Mouse (Mus musculus): Measurements from ENCODE around the gene Cdk5rap3. TPM values are rescaled to one million over a fixed set of nuclear protein-coding genes. Genes with fewer than 3 reads are reported as not detected.

Gene Cdk5rap3
- polyA plus RNA-seq, 1 experiment from 2014 or later: 80.6 TPM

DNA sequence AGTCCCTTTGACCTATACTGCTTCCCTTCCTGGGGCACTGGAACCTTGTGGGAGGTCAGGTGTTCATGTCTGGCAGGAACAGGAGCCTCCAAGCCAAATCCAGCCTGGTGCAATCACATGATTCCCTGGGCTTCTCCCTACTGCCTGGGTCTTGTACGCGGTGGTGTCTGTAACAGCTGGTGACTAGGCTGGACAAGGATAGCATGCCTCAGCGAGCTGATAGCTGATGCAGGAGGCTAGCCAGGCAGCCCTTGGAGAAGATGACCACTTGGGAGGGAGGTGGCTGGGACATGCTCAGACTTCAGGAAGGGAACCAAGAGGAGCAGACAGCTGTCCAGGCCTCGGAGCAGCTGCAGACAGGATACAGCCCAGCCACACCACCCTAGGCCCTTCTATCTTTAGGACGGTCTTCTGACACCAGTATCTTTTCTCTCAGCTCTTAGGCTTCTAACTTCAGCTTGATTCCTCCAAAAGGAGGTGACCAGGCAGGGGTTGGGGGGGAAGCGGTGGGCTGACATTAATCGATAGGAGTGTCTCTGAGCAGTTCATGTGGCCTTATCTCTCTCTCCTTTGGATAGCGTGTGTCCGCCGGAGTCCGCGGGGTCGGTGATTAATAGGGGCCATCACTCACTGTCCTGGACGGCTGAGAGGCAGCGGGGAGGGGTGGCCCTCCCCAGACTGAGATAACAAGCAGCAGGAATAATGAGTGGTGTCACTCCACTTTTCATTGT is 9.7 kb downstream of the Cdk5rap3 start:
- Histone ChIP-seq H3K9me3 (replicated peaks; ENCODE audit: control insufficient read depth, low read length, poor library complexity, severe bottlenecking) (no peaks in the 10 kb centered on the region), H3K36me3 (ENCODE audit: control insufficient read depth, insufficient read depth, low read length) (peaks cover under 1% of the 10 kb centered on the region; the same call in 1 of the 2 replicates), H3K4me1 (ENCODE audit: control insufficient read depth, insufficient read depth, low read length) (peaks cover 15% of the 10 kb centered on the region), H3K4me2 (ENCODE audit: low read length) (no peak overlapping the region), H3K4me3 (ENCODE audit: low read depth, low read length) (no peak overlapping the region), H3K27me3 (ENCODE audit: control insufficient read depth, insufficient read depth, low read depth, low read length) (no peaks in the 10 kb centered on the region), H3K27ac (ENCODE audit: low read length) (0 out of 2 replicates have a peak overlapping the region, but pooled peaks have one; percentile 5), H3K9ac (ENCODE audit: low read depth, low read length) (no peak overlapping the region)
- 34% methylated on average over 15 of the region's 15 CpGs for WGBS
- no peak for ATAC-seq

DNA sequence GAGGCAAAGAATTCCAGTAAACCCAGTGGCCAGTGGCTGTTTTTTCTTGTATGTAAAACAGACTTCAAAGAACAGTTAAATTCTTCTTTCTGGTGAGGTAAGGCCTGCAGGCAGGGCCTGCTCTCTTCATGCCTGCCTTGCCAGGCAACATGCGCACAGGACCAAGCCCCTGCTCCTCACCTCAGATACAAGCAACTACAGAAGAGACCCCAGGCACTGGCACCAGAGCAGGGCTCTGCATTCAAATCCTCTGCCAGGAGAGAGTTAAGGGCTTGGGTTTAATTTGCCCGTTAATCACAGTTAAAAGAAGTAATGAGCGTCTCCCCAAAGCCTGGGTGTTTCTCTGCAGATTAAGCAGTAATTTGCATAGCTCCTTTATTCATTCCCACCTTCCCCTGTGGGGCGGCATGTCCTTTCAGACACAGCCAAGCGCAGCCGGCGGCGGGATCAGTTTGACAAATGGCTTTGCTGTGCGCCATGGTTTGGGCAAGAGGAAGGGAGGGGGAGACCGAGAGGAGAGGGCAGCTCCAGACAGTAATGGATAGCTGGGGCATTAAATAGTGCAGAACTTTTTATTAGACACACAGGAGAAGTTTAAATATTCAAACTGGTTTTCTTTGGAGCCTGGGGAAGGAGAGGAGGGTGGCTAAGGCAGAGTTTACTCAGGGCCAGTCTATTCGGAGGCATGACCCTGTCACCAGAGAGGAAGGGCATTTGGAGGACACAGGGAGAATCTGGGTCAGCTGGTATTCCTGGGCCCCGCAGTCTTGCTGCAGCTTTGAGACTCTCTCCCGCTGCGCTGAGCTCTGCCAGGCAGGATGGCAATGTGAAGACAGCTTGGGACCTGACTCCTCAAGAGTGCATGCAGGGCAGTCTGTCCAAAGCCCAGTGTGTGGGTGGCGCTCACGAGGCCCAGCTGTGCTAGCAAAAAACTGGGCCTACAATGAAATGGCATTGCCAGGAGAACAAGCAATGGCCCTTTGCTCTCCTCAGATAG is 13.4 kb downstream of the Cdk5rap3 start:
- 5% methylated on average over 16 of the region's 16 CpGs for WGBS
- peaks cover 28% of the 10 kb centered on the region for H3K4me1 ChIP-seq (ENCODE audit: control insufficient read depth, insufficient read depth, low read length)
- peak; percentile 66 for ATAC-seq

GRCm38 (mm10) chr11:96901332-96901731 is 15.0 kb downstream of the Cdk5rap3 start:
- Histone ChIP-seq H3K27me3 (ENCODE audit: control insufficient read depth, insufficient read depth, low read depth, low read length) (no peaks in the 10 kb centered on the region), H3K36me3 (ENCODE audit: control insufficient read depth, insufficient read depth, low read length) (no peaks in the 10 kb centered on the region), H3K4me2 (ENCODE audit: low read length) (no peak overlapping the region), H3K9ac (ENCODE audit: low read depth, low read length) (no peak overlapping the region), H3K9me3 (replicated peaks; ENCODE audit: control insufficient read depth, low read length, poor library complexity, severe bottlenecking) (no peaks in the 10 kb centered on the region), H3K4me3 (ENCODE audit: low read depth, low read length) (no peak overlapping the region), H3K4me1 (ENCODE audit: control insufficient read depth, insufficient read depth, low read length) (peaks cover 28% of the 10 kb centered on the region), H3K27ac (ENCODE audit: low read length) (no peak overlapping the region)
- WGBS: 38% methylated on average over 9 of the region's 9 CpGs
- ATAC-seq: no peak

More for the DNA sequence above, 13.4 kb downstream of the Cdk5rap3 start:
- peak overlapping the region; percentile 62 for H3K27ac ChIP-seq (ENCODE audit: low read length)
- no peaks in the 10 kb centered on the region for H3K27me3 ChIP-seq (ENCODE audit: control insufficient read depth, insufficient read depth, low read depth, low read length)
- H3K36me3 ChIP-seq (ENCODE audit: control insufficient read depth, insufficient read depth, low read length): no peaks in the 10 kb centered on the region; the same call in 1 of the 2 replicates
- no peak overlapping the region for H3K4me3 ChIP-seq (ENCODE audit: low read depth, low read length)
- no peaks in the 10 kb centered on the region for H3K9me3 ChIP-seq (replicated peaks; ENCODE audit: control insufficient read depth, low read length, poor library complexity, severe bottlenecking)
- H3K4me2 ChIP-seq (ENCODE audit: low read length): no peak overlapping the region
- H3K9ac ChIP-seq (ENCODE audit: low read depth, low read length): peak overlapping the region; percentile 10

GRCm38 (mm10) chr11:96899449-96900306 is 16.6 kb downstream of the Cdk5rap3 start:
- no peaks in the 10 kb centered on the region for H3K27me3 ChIP-seq (ENCODE audit: control insufficient read depth, insufficient read depth, low read depth, low read length)
- H3K4me1 ChIP-seq (ENCODE audit: control insufficient read depth, insufficient read depth, low read length): peaks cover 28% of the 10 kb centered on the region
- no peak; the same call in 1 of the 2 replicates for ATAC-seq
- H3K9me3 ChIP-seq (replicated peaks; ENCODE audit: control insufficient read depth, low read length, poor library complexity, severe bottlenecking): no peaks in the 10 kb centered on the region
- H3K27ac ChIP-seq (ENCODE audit: low read length): 0 out of 2 replicates have a peak overlapping the region, but pooled peaks have one; percentile 56
- H3K36me3 ChIP-seq (ENCODE audit: control insufficient read depth, insufficient read depth, low read length): no peaks in the 10 kb centered on the region
- 25% methylated on average over 12 of the region's 13 CpGs for WGBS
- peak overlapping the region; percentile 35; the same call in 1 of the 2 replicates for H3K9ac ChIP-seq (ENCODE audit: low read depth, low read length)
- H3K4me3 ChIP-seq (ENCODE audit: low read depth, low read length): no peak overlapping the region
- peak overlapping the region; percentile 17; the same call in 1 of the 2 replicates for H3K4me2 ChIP-seq (ENCODE audit: low read length)

DNA sequence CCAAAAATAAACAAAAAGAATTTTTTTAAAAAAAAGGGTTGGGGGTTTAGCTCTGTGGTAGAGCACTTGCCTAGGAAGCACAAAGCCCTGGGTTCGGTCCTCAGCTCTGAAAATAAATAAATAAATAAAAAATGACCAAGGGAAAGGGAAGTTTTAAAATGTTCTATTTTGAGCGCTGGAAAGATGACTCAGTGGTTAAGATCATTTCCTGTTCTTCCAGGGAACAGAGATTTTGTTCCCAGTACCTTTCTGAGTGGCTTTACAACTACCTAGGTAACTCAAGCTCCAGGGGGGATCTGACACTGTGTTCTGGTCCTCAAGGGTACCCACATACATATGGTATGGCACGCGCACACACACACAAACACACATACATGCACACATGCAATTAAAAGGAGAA is 20.4 kb downstream of the Cdk5rap3 start:
- Histone ChIP-seq H3K4me3 (ENCODE audit: low read depth, low read length) (no peak overlapping the region), H3K4me2 (ENCODE audit: low read length) (no peak overlapping the region), H3K9me3 (replicated peaks; ENCODE audit: control insufficient read depth, low read length, poor library complexity, severe bottlenecking) (no peaks in the 10 kb centered on the region), H3K4me1 (ENCODE audit: control insufficient read depth, insufficient read depth, low read length) (peaks cover 13% of the 10 kb centered on the region), H3K27me3 (ENCODE audit: control insufficient read depth, insufficient read depth, low read depth, low read length) (no peaks in the 10 kb centered on the region), H3K9ac (ENCODE audit: low read depth, low read length) (no peak overlapping the region), H3K36me3 (ENCODE audit: control insufficient read depth, insufficient read depth, low read length) (no peaks in the 10 kb centered on the region), H3K27ac (ENCODE audit: low read length) (no peak overlapping the region)
- whole genome bisulfite sequencing: 95% methylated on average over 4 of the region's 4 CpGs
- ATAC-seq: no peak

DNA sequence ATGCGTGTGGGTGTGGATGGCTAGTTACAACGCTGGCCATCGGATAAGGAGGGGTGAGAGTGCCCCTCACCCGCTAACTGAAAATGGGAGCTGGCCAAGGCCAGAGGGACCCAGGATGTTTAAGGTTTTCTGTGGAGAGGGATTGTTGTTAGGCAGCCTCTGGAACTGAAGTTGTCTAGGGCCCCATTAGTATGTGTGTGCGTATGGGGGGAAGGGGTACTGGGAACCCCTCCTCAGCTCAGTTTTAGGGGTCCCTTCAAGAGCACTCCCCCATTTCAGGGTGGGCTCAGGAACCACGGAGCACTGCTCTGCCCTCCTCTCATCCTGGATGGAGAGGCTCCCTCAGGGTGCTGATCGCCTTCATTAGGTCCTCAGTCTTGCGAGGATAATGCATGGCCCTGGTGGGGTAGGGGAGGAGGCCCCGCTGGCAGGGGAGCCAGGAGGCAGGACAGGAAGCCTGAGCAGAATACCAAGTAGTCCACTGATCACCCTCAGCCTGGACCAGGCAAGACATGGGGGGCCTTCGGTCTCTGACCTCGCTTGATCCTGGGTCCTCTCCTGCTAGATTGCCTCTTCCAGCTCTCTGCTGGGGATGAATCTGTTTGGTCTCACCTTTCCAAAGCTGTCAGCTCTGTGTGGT is 23.0 kb downstream of the Cdk5rap3 start:
- Histone ChIP-seq H3K4me2 (ENCODE audit: low read length) (no peak overlapping the region), H3K4me1 (ENCODE audit: control insufficient read depth, insufficient read depth, low read length) (peaks cover 3% of the 10 kb centered on the region; the same call in 1 of the 2 replicates), H3K9me3 (replicated peaks; ENCODE audit: control insufficient read depth, low read length, poor library complexity, severe bottlenecking) (no peaks in the 10 kb centered on the region), H3K27ac (ENCODE audit: low read length) (no peak overlapping the region), H3K36me3 (ENCODE audit: control insufficient read depth, insufficient read depth, low read length) (no peaks in the 10 kb centered on the region), H3K4me3 (ENCODE audit: low read depth, low read length) (no peak overlapping the region), H3K9ac (ENCODE audit: low read depth, low read length) (no peak overlapping the region), H3K27me3 (ENCODE audit: control insufficient read depth, insufficient read depth, low read depth, low read length) (no peaks in the 10 kb centered on the region)
- ATAC-seq: no peak
- WGBS: 35% methylated on average over 11 of the region's 11 CpGs

- WGBS: 52% methylated on average over 14 of the region's 14 CpGs
- Histone ChIP-seq H3K9ac (ENCODE audit: low read depth, low read length) (no peak overlapping the region), H3K4me1 (ENCODE audit: control insufficient read depth, insufficient read depth, low read length) (peaks cover 1% of the 10 kb centered on the region), H3K36me3 (ENCODE audit: control insufficient read depth, insufficient read depth, low read length) (no peaks in the 10 kb centered on the region), H3K9me3 (replicated peaks; ENCODE audit: control insufficient read depth, low read length, poor library complexity, severe bottlenecking) (no peaks in the 10 kb centered on the region), H3K4me3 (ENCODE audit: low read depth, low read length) (no peak overlapping the region), H3K4me2 (ENCODE audit: low read length) (no peak overlapping the region), H3K27ac (ENCODE audit: low read length) (no peak overlapping the region), H3K27me3 (ENCODE audit: control insufficient read depth, insufficient read depth, low read depth, low read length) (no peaks in the 10 kb centered on the region)
- ATAC-seq: no peak
Measured at GRCm38 (mm10) chr11:96891784-96892527, 24.3 kb downstream of the Cdk5rap3 start.
